ENCODE assay signal across 16 mouse cellular contexts in the genomic region with DNA sequence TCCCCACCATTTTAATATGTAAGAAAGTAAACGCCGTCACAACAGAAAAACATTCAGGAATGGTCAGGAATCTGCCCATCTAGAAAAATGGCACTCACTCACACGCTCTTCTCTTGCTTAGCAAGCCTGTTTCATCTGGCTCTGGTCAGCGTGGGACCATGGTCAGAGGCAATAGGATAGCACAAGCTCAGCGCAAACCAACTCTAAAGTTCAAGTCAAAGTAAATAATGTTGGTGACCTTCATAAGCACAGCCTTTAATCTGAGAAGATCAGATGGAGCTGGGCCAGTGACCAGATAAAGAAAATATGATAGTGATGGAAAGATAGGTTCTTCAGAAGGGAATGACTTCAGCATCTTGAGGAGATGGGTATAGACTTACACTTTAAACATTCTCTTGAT.
"Had no signal": no experiment of that assay in that cellular context is flagged by ENCODE, and none has a peak within 500 bp of the region (broad histone marks: within the 10 kb centered on the region; RNA-seq: fewer than 3 reads in every experiment).

No protein-coding gene starts in this region.

- DNase-seq: retina, postnatal 1 day; right cerebral cortex, adult 18-20 months; right cerebral cortex, postnatal 14 days; right cerebral cortex, postnatal 25 days; right cerebral cortex, postnatal 4 days; spleen, adult 18-20 months; thymus, adult 18-20 months; thymus, adult 2 months; thymus, postnatal 14 days; thymus, postnatal 25 days; thymus, postnatal 36 days; thymus, postnatal 4 days had no signal

- H3K9me3 ChIP-seq: neural tube, embryonic 13.5 days; neural tube, embryonic 15.5 days; stomach, embryonic 15.5 days had no signal

- H3K4me1 ChIP-seq: neural tube, embryonic 13.5 days; neural tube, embryonic 15.5 days; stomach, embryonic 15.5 days had no signal

- H3K36me3 ChIP-seq: neural tube, embryonic 13.5 days; neural tube, embryonic 15.5 days; stomach, embryonic 15.5 days had no signal

- H3K27me3 ChIP-seq: neural tube, embryonic 13.5 days; neural tube, embryonic 15.5 days; stomach, embryonic 15.5 days had no signal

- H3K4me2 ChIP-seq: neural tube, embryonic 13.5 days; neural tube, embryonic 15.5 days; stomach, embryonic 15.5 days had no signal

- H3K4me3 ChIP-seq: neural tube, embryonic 13.5 days; neural tube, embryonic 15.5 days; stomach, embryonic 15.5 days had no signal

- H3K27ac ChIP-seq: neural tube, embryonic 13.5 days; neural tube, embryonic 15.5 days; stomach, embryonic 15.5 days; stomach, postnatal 0 days had no signal

- H3K9ac ChIP-seq: neural tube, embryonic 13.5 days; neural tube, embryonic 15.5 days; stomach, embryonic 15.5 days had no signal
